ENCODE assay signal across 13 mouse cellular contexts in genomic region chr10:128773685-128774084, GRCm38 (mm10). TPM values are rescaled to one million over a fixed set of nuclear protein-coding genes. Genes with fewer than 3 reads are reported as not detected.
DNase-seq lines count a peak whose midpoint lies in the region; ATAC-seq and TF ChIP-seq lines count a peak whose summit lies in the region.
"Had no signal": no experiment of that assay in that cellular context is flagged by ENCODE, and none has a peak within 500 bp of the region (broad histone marks: within the 10 kb centered on the region; RNA-seq: fewer than 3 reads in every experiment).

No protein-coding gene starts in this region.

- H3K4me2 ChIP-seq in embryonic facial prominence, embryonic 11.5 days (ENCODE audit: low read depth, low read length): no peak overlapping the region
- no peak overlapping the region for H3K4me2 ChIP-seq in neural tube, embryonic 15.5 days
- H3K4me2 ChIP-seq: embryonic facial prominence, embryonic 15.5 days had no signal

- H3K9ac ChIP-seq in embryonic facial prominence, embryonic 11.5 days (replicated peaks; ENCODE audit: low read length): no peak overlapping the region
- H3K9ac ChIP-seq in neural tube, embryonic 15.5 days (replicated peaks): no peak overlapping the region
- H3K9ac ChIP-seq: embryonic facial prominence, embryonic 15.5 days had no signal

- peak; percentile 39 for TF ChIP-seq CTCF in kidney, adult 2 months (conservative IDR thresholded peaks at IDR 0.05; ENCODE audit: insufficient read depth, insufficient read length, low read depth, low read length)

- no peaks in the 10 kb centered on the region for H3K9me3 ChIP-seq in embryonic facial prominence, embryonic 11.5 days (replicated peaks; ENCODE audit: control insufficient read depth, low read length)
- H3K9me3 ChIP-seq in neural tube, embryonic 15.5 days (replicated peaks): no peaks in the 10 kb centered on the region
- H3K9me3 ChIP-seq: embryonic facial prominence, embryonic 15.5 days had no signal

- no peak for DNase-seq in kidney, adult 2 months
- no peak for DNase-seq in kidney, adult 18-20 months
- DNase-seq in 416B (ENCODE audit: low read depth) (peak; percentile 67), ES-CJ7 (ENCODE audit: low read depth, low spot score) (peak; percentile 57)
- peak; percentile 48 for DNase-seq in embryonic facial prominence, embryonic 11.5 days (ENCODE audit: low spot score)
- DNase-seq in layer of hippocampus, postnatal 14 days (ENCODE audit: low spot score in 2 of 2): no peak
- DNase-seq in spleen, adult 18-20 months: no peak
- DNase-seq: kidney, postnatal 10 days; left cerebral cortex, postnatal 4 days; lung, postnatal 4 days; thymus, postnatal 25 days had no signal

- WGBS in kidney, adult 2 months: 19% methylated on average over 5 of the region's 5 CpGs
- WGBS in embryonic facial prominence, embryonic 11.5 days: 17% methylated on average over 5 of the region's 5 CpGs
- WGBS in neural tube, embryonic 15.5 days: 25% methylated on average over 5 of the region's 5 CpGs

- no peak overlapping the region for H3K4me3 ChIP-seq in kidney, adult 2 months (ENCODE audit: insufficient read depth, low read depth, low read length)
- H3K4me3 ChIP-seq in embryonic facial prominence, embryonic 11.5 days (ENCODE audit: low read depth, low read length): no peak overlapping the region
- no peak overlapping the region for H3K4me3 ChIP-seq in neural tube, embryonic 15.5 days (replicated peaks)
- H3K4me3 ChIP-seq: embryonic facial prominence, embryonic 15.5 days had no signal

- peaks cover 3% of the 10 kb centered on the region; the same call in 1 of the 2 replicates for H3K4me1 ChIP-seq in kidney, adult 2 months (ENCODE audit: control insufficient read depth, insufficient read depth, low read length)
- no peaks in the 10 kb centered on the region for H3K4me1 ChIP-seq in embryonic facial prominence, embryonic 11.5 days (ENCODE audit: control insufficient read depth, insufficient read depth, low read length)
- H3K4me1 ChIP-seq in neural tube, embryonic 15.5 days: no peaks in the 10 kb centered on the region

- no peak overlapping the region for H3K27ac ChIP-seq in kidney, adult 2 months (ENCODE audit: insufficient read depth, low read depth, low read length)
- H3K27ac ChIP-seq in embryonic facial prominence, embryonic 11.5 days (replicated peaks; ENCODE audit: low read depth, low read length): no peak overlapping the region
- H3K27ac ChIP-seq in neural tube, embryonic 15.5 days (replicated peaks): no peak overlapping the region
- H3K27ac ChIP-seq: embryonic facial prominence, embryonic 15.5 days had no signal

- no peak for TF ChIP-seq POLR2A in kidney, adult 2 months (IDR thresholded peaks at IDR 0.05; ENCODE audit: low read depth, low read length)

- no peak for ATAC-seq in embryonic facial prominence, embryonic 11.5 days (replicated peaks; ENCODE audit: insufficient number of reproducible peaks, low FRiP score, low TSS enrichment, low read depth)
- no peak for ATAC-seq in neural tube, embryonic 15.5 days (ENCODE audit: low FRiP score)

- no peaks in the 10 kb centered on the region for H3K36me3 ChIP-seq in kidney, adult 2 months (ENCODE audit: control insufficient read depth, insufficient read depth, low read length)
- H3K36me3 ChIP-seq in embryonic facial prominence, embryonic 11.5 days (replicated peaks; ENCODE audit: control insufficient read depth, insufficient read depth, low read depth, low read length): no peaks in the 10 kb centered on the region
- H3K36me3 ChIP-seq in neural tube, embryonic 15.5 days: no peaks in the 10 kb centered on the region
- H3K36me3 ChIP-seq: embryonic facial prominence, embryonic 15.5 days had no signal

- no peaks in the 10 kb centered on the region for H3K27me3 ChIP-seq in kidney, adult 2 months (replicated peaks; ENCODE audit: control insufficient read depth, insufficient read depth, low read length)
- no peaks in the 10 kb centered on the region for H3K27me3 ChIP-seq in embryonic facial prominence, embryonic 11.5 days (ENCODE audit: control insufficient read depth, insufficient read depth, low read length)
- no peaks in the 10 kb centered on the region for H3K27me3 ChIP-seq in neural tube, embryonic 15.5 days (replicated peaks)
- H3K27me3 ChIP-seq: embryonic facial prominence, embryonic 15.5 days had no signal

RNA-seq across cellular contexts. Expression of gene Mmp19, which starts 17.0 kb away (rescaled TPM):
- polyA plus RNA-seq in kidney, adult 2 months (2012; rRNA removed): 1.7 and 2.5 TPM in 2 replicates
- 0.21 and 0.24 TPM in 2 replicates for polyA plus RNA-seq in embryonic facial prominence, embryonic 11.5 days (2014; fragmentation: Nextera tagmentation; extraction: Ambion mirVana)
- total RNA-seq in layer of hippocampus, postnatal 14 days (2021): 1 to 10 TPM in 1 of 2 experiments, under 1 TPM in 1; 0.83 to 1.2 TPM
- 0.56 and 0.88 TPM in 2 replicates for polyA plus RNA-seq in neural tube, embryonic 15.5 days (2015; fragmentation: Nextera tagmentation; extraction: Ambion mirVana)

RNA-seq across cellular contexts. Expression of gene Pym1, which starts 26.0 kb away (rescaled TPM):
- 17.6 and 20.0 TPM in 2 replicates for polyA plus RNA-seq in kidney, adult 2 months (2012; rRNA removed)
- polyA plus RNA-seq in embryonic facial prominence, embryonic 11.5 days (2014; fragmentation: Nextera tagmentation; extraction: Ambion mirVana): 45.9 TPM in 2 replicates
- 10 to 100 TPM; 30.2 to 31.0 TPM for total RNA-seq in layer of hippocampus, postnatal 14 days (2021)
- 41.7 and 42.7 TPM in 2 replicates for polyA plus RNA-seq in neural tube, embryonic 15.5 days (2015; fragmentation: Nextera tagmentation; extraction: Ambion mirVana)

RNA-seq across cellular contexts. Expression of gene Dgka, which starts 29.0 kb away (rescaled TPM):
- 17.4 and 24.5 TPM in 2 replicates for polyA plus RNA-seq in kidney, adult 2 months (2012; rRNA removed)
- polyA plus RNA-seq in embryonic facial prominence, embryonic 11.5 days (2014; fragmentation: Nextera tagmentation; extraction: Ambion mirVana): 5.9 and 8.0 TPM in 2 replicates
- total RNA-seq in layer of hippocampus, postnatal 14 days (2021): 10 to 100 TPM; 10.4 to 10.5 TPM
- polyA plus RNA-seq in neural tube, embryonic 15.5 days (2015; fragmentation: Nextera tagmentation; extraction: Ambion mirVana): 7.7 and 13.2 TPM in 2 replicates

RNA-seq across cellular contexts. Expression of gene Dnajc14, which starts 30.2 kb away (rescaled TPM):
- polyA plus RNA-seq in kidney, adult 2 months (2012; rRNA removed): 16.2 and 17.3 TPM in 2 replicates
- 33.8 and 35.0 TPM in 2 replicates for polyA plus RNA-seq in embryonic facial prominence, embryonic 11.5 days (2014; fragmentation: Nextera tagmentation; extraction: Ambion mirVana)
- total RNA-seq in layer of hippocampus, postnatal 14 days (2021): 10 to 100 TPM; 63.7 to 67.1 TPM
- polyA plus RNA-seq in neural tube, embryonic 15.5 days (2015; fragmentation: Nextera tagmentation; extraction: Ambion mirVana): 50.6 TPM in 2 replicates

RNA-seq across cellular contexts. Expression of gene Tmem198b, which starts 30.5 kb away (rescaled TPM):
- 10.0 and 11.8 TPM in 2 replicates for polyA plus RNA-seq in kidney, adult 2 months (2012; rRNA removed)
- 14.2 and 14.8 TPM in 2 replicates for polyA plus RNA-seq in embryonic facial prominence, embryonic 11.5 days (2014; fragmentation: Nextera tagmentation; extraction: Ambion mirVana)
- 10 to 100 TPM; 12.6 to 13.1 TPM for total RNA-seq in layer of hippocampus, postnatal 14 days (2021)
- 14.4 and 16.6 TPM in 2 replicates for polyA plus RNA-seq in neural tube, embryonic 15.5 days (2015; fragmentation: Nextera tagmentation; extraction: Ambion mirVana)

Comparison
In these comparisons a context has a peak if more than half of its experiments do, and no peak if none do; other contexts are left out.
1. DNase-seq: peak in 416B (single experiment), ES-CJ7 (single experiment) and embryonic facial prominence, embryonic 11.5 days (single experiment); none in kidney, adult 2 months (single experiment), kidney, adult 18-20 months (single experiment), layer of hippocampus, postnatal 14 days (0 of 2) and spleen, adult 18-20 months (0 of 2).